Mouse (Mus musculus) ovary, adult 2 months (tissue): ENCODE data around the gene Fkbp5. TPM values are rescaled to one million over a fixed set of nuclear protein-coding genes. Genes with fewer than 3 reads are reported as not detected.

Experiments
- polyA plus RNA-seq: library from polyadenylated mRNA; depleted of rRNA; stranded (reverse); fragments of >200 nt; gene quantifications from 2 replicates; pipeline ENCODE4 v1.2.3, GENCODE M21; 2012; rRNA removed

The Fkbp5 gene
- polyA plus RNA-seq, result 188 and 212 TPM in 2 replicates

GRCm38 (mm10) chr17:28517441-28517955, at the start of gene Fkbp5:
Gene Fkbp5, minus strand, starts transcription at chr17:28517527.

GRCm38 (mm10) chr17:28560598-28560997, 43.3 kb upstream of the Fkbp5 start, which contains the start of gene Clps:
Gene Clps, minus strand, starts transcription at chr17:28560766.

GRCm38 (mm10) chr17:28549111-28549510, 31.8 kb upstream of the Fkbp5 start, which contains the start of gene Clpsl2:
Gene Clpsl2, plus strand, starts transcription at chr17:28549411.

GRCm38 (mm10) chr17:28530506-28530905, 13.2 kb upstream of the Fkbp5 start, which contains the start of gene Armc12:
Gene Armc12, plus strand, starts transcription at chr17:28530806.

GRCm38 (mm10) chr17:28365122-28365521, 152.2 kb downstream of the Fkbp5 start, which contains the start of gene Tulp1:
Gene Tulp1, minus strand, starts transcription at chr17:28365222.

GRCm38 (mm10) chr17:28350466-28351352, 166.6 kb downstream of the Fkbp5 start, which contains the start of gene Tead3:
Gene Tead3, minus strand, starts transcription at chr17:28350817.

Other genes starting within 250 kb of the Fkbp5 start
- 28.9 and 31.7 TPM in 2 replicates for gene Fance, start 204.0 kb downstream of the Fkbp5 start, polyA plus RNA-seq
- 4,084 and 8,432 TPM in 2 replicates for gene Rpl10a, start 189.1 kb downstream of the Fkbp5 start, polyA plus RNA-seq
- gene Tead3, start 166.7 kb downstream of the Fkbp5 start, polyA plus RNA-seq, result 34.2 and 40.1 TPM in 2 replicates
- gene Tulp1, start 152.3 kb downstream of the Fkbp5 start, polyA plus RNA-seq, result 3.7 and 4.1 TPM in 2 replicates
- 0.14 and 0.32 TPM in 2 replicates for gene Armc12, start 13.3 kb upstream of the Fkbp5 start, polyA plus RNA-seq
- not detected in 2 replicates for gene Clpsl2, start 31.9 kb upstream of the Fkbp5 start, polyA plus RNA-seq
- gene Clps, start 43.2 kb upstream of the Fkbp5 start, polyA plus RNA-seq, result 7.8 and 39.7 TPM in 2 replicates
- not detected in 2 replicates for gene Lhfpl5, start 58.1 kb upstream of the Fkbp5 start, polyA plus RNA-seq
- gene Srpk1, start 105.2 kb upstream of the Fkbp5 start, polyA plus RNA-seq, result 23.2 and 29.3 TPM in 2 replicates
- gene Slc26a8, start 172.7 kb upstream of the Fkbp5 start, polyA plus RNA-seq, result 0.94 and 1.7 TPM in 2 replicates
- gene Mapk14, start 173.8 kb upstream of the Fkbp5 start, polyA plus RNA-seq, result 82.6 and 83.3 TPM in 2 replicates
- 0.56 and 0.62 TPM in 2 replicates for gene AC170998.1, start 208.6 kb upstream of the Fkbp5 start, polyA plus RNA-seq